Mouse (Mus musculus) MEL (cell line): ENCODE measurements around the gene Pkd2l1. TPM values are rescaled to one million over a fixed set of nuclear protein-coding genes. Genes with fewer than 3 reads are reported as not detected.

ENCODE experiments used
- DNase-seq: peaks from one replicate; pipeline ENCODE4 v3.0.0; 2011; ENCODE audit warnings: low read depth, low spot score
- H3K27ac ChIP-seq: 2 replicates; pipeline ENCODE4 v1.5.1; 2012; ENCODE audit warnings: low read depth, mild to moderate bottlenecking, control low read depth, low read length, moderate library complexity; ENCODE audit not compliant: control insufficient read depth
- H3K27me3 ChIP-seq, 2 experiments: fragments of 150-350 bp in 1 of 2; sonication (generic) in 1 of 2; 2 replicates each; pipeline ENCODE4 v1.6.1; 2012; ENCODE audit warnings: low read length in 2 of 2, mild to moderate bottlenecking in 2 of 2, improper control_type of control experiment in 1 of 2, moderate library complexity in 1 of 2; ENCODE audit not compliant: insufficient read depth in 2 of 2, control insufficient read depth in 1 of 2
- H3K36me3 ChIP-seq, 2 experiments: 2 replicates each; pipeline ENCODE4 v1.6.1; 2012 to 2014; ENCODE audit warnings: low read length in 2 of 2, improper control_type of control experiment in 1 of 2, inconsistent platforms in 1 of 2, mild to moderate bottlenecking in 1 of 2; ENCODE audit not compliant: insufficient read depth in 2 of 2, control insufficient read depth in 1 of 2
- H3K4me1 ChIP-seq, 2 experiments: fragments of 150-350 bp in 1 of 2; sonication (generic) in 1 of 2; 2 replicates each; pipeline ENCODE4 v1.6.1; 2012; ENCODE audit warnings: low read length in 2 of 2, improper control_type of control experiment in 1 of 2, mild to moderate bottlenecking in 1 of 2; ENCODE audit not compliant: insufficient read depth in 2 of 2, control insufficient read depth in 1 of 2
- H3K4me3 ChIP-seq, 2 experiments: fragments of 150-350 bp in 1 of 2; sonication (generic) in 1 of 2; 2 replicates each; pipeline ENCODE4 v1.5.1; 2012; ENCODE audit warnings: low read depth in 2 of 2, low read length in 2 of 2, mild to moderate bottlenecking in 2 of 2, moderate library complexity in 2 of 2, control low read depth in 1 of 2, improper control_type of control experiment in 1 of 2; ENCODE audit not compliant: control insufficient read depth in 1 of 2, insufficient read depth in 1 of 2
- H3K79me2 ChIP-seq: 2 replicates; pipeline ENCODE4 v1.6.1; 2012; ENCODE audit warnings: mild to moderate bottlenecking, low read length, moderate library complexity; ENCODE audit not compliant: control insufficient read depth, poor library complexity, insufficient read depth
- H3K9ac ChIP-seq: 2 replicates; pipeline ENCODE4 v1.6.1; 2012; ENCODE audit warnings: low read depth, mild to moderate bottlenecking, control low read depth, low read length, moderate library complexity; ENCODE audit not compliant: control insufficient read depth, poor library complexity, severe bottlenecking
- H3K9me3 ChIP-seq: fragments of 150-350 bp; sonication (generic); replicated peaks from 2 replicates; pipeline ENCODE4 v1.6.1; 2012; ENCODE audit warnings: mild to moderate bottlenecking, low read length, improper control_type of control experiment, moderate library complexity; ENCODE audit not compliant: insufficient read depth
- BHLHE40 ChIP-seq: IDR thresholded peaks from 2 replicates; pipeline ENCODE4 v1.6.1; 2012; ENCODE audit warnings: low read depth, mild to moderate bottlenecking, inconsistent platforms, low read length, improper control_type of control experiment, borderline replicate concordance
- CHD1 ChIP-seq: IDR thresholded peaks from 2 replicates; pipeline ENCODE4 v1.6.1; 2012; ENCODE audit warnings: low read depth, mild to moderate bottlenecking, inconsistent platforms, low read length, improper control_type of control experiment
- CHD2 ChIP-seq: IDR thresholded peaks from 2 replicates; pipeline ENCODE4 v1.6.1; 2011; ENCODE audit warnings: low read length, improper control_type of control experiment
- CTCF ChIP-seq, 3 experiments: IDR thresholded peaks in 2 of 3; conservative IDR thresholded peaks in 1 of 3; 2 replicates each; pipeline ENCODE4 v1.5.1; 2011 to 2012; ENCODE audit warnings: low read length in 3 of 3, low read depth in 2 of 3, mild to moderate bottlenecking in 2 of 3, improper control_type of control experiment in 1 of 3, inconsistent platforms in 1 of 3, mixed read lengths in 1 of 3, moderate library complexity in 1 of 3; ENCODE audit not compliant: control insufficient read depth in 1 of 3, insufficient read depth in 1 of 3, poor library complexity in 1 of 3, severe bottlenecking in 1 of 3
- E2F4 ChIP-seq: IDR thresholded peaks from 2 replicates; pipeline ENCODE4 v1.6.1; 2011; ENCODE audit warnings: low read depth, low read length, improper control_type of control experiment, borderline replicate concordance
- ELF1 ChIP-seq: IDR thresholded peaks from 2 replicates; pipeline ENCODE4 v1.6.1; 2014; ENCODE audit warnings: low read depth, mild to moderate bottlenecking, inconsistent platforms, low read length, improper control_type of control experiment, moderate library complexity
- ETS1 ChIP-seq: IDR thresholded peaks from 2 replicates; pipeline ENCODE4 v1.6.1; 2012; ENCODE audit warnings: low read depth, mild to moderate bottlenecking, inconsistent platforms, low read length, improper control_type of control experiment, moderate library complexity
- GABPA ChIP-seq: IDR thresholded peaks from 2 replicates; pipeline ENCODE4 v1.6.1; 2012; ENCODE audit warnings: low read depth, mild to moderate bottlenecking, inconsistent platforms, low read length, improper control_type of control experiment, moderate library complexity
- GATA1 ChIP-seq: IDR thresholded peaks from 2 replicates; pipeline ENCODE4 v1.6.1; 2011; ENCODE audit warnings: low read depth, low read length, improper control_type of control experiment
- HCFC1 ChIP-seq: IDR thresholded peaks from 2 replicates; pipeline ENCODE4 v1.6.1; 2012; ENCODE audit warnings: low read depth, mild to moderate bottlenecking, inconsistent platforms, low read length, improper control_type of control experiment, moderate library complexity
- JUND ChIP-seq: IDR thresholded peaks from 2 replicates; pipeline ENCODE4 v1.6.1; 2011; ENCODE audit warnings: low read depth, mild to moderate bottlenecking, improper control_type of control experiment, low read length
- KAT2A ChIP-seq: conservative IDR thresholded peaks from 2 replicates; pipeline ENCODE4 v1.6.1; 2012; ENCODE audit warnings: low read depth, low read length, improper control_type of control experiment, inconsistent platforms
- MAFK ChIP-seq: IDR thresholded peaks from 2 replicates; pipeline ENCODE4 v1.6.1; 2011; ENCODE audit warnings: low read depth, mild to moderate bottlenecking, low read length, improper control_type of control experiment, borderline replicate concordance
- MAZ ChIP-seq: IDR thresholded peaks from 2 replicates; pipeline ENCODE4 v1.6.1; 2012; ENCODE audit warnings: low read depth, mild to moderate bottlenecking, inconsistent platforms, low read length, improper control_type of control experiment
- MEF2A ChIP-seq: IDR thresholded peaks from 2 replicates; pipeline ENCODE4 v1.6.1; 2014; ENCODE audit warnings: low read depth, mild to moderate bottlenecking, inconsistent platforms, low read length, improper control_type of control experiment; ENCODE audit not compliant: poor library complexity, insufficient replicate concordance, severe bottlenecking; ENCODE audit errors: extremely low read depth
- MYC ChIP-seq: IDR thresholded peaks from 2 replicates; pipeline ENCODE4 v1.6.1; 2011; ENCODE audit warnings: low read depth, mild to moderate bottlenecking, low read length, improper control_type of control experiment, moderate library complexity
- NELFE ChIP-seq: IDR thresholded peaks from 2 replicates; pipeline ENCODE4 v1.6.1; 2011; ENCODE audit warnings: low read depth, low read length, improper control_type of control experiment
- POLR2A ChIP-seq, 2 experiments: IDR thresholded peaks; 2 replicates each; pipeline ENCODE4 v1.6.1; 2011 to 2012; ENCODE audit warnings: low read length in 2 of 2, mild to moderate bottlenecking in 2 of 2, control low read depth in 1 of 2, improper control_type of control experiment in 1 of 2, low read depth in 1 of 2, moderate library complexity in 1 of 2; ENCODE audit not compliant: control insufficient read depth in 1 of 2, insufficient read depth in 1 of 2, poor library complexity in 1 of 2
- POLR2AphosphoS2 ChIP-seq: IDR thresholded peaks from 2 replicates; pipeline ENCODE4 v1.6.1; 2011; ENCODE audit warnings: low read length, improper control_type of control experiment
- RAD21 ChIP-seq: IDR thresholded peaks from 2 replicates; pipeline ENCODE4 v1.6.1; 2011; ENCODE audit warnings: mild to moderate bottlenecking, low read depth, low read length, improper control_type of control experiment
- RCOR1 ChIP-seq: IDR thresholded peaks from 2 replicates; pipeline ENCODE4 v1.6.1; 2012; ENCODE audit warnings: low read depth, mild to moderate bottlenecking, inconsistent platforms, low read length, improper control_type of control experiment
- SIN3A ChIP-seq: IDR thresholded peaks from 2 replicates; pipeline ENCODE4 v1.6.1; 2012; ENCODE audit warnings: low read length, improper control_type of control experiment, inconsistent platforms
- SMC3 ChIP-seq: IDR thresholded peaks from 2 replicates; pipeline ENCODE4 v1.6.1; 2011; ENCODE audit warnings: low read depth, low read length, improper control_type of control experiment
- TBP ChIP-seq: IDR thresholded peaks from 2 replicates; pipeline ENCODE4 v1.8.0; 2011; ENCODE audit warnings: low read depth, low read length, improper control_type of control experiment
- TCF12 ChIP-seq: IDR thresholded peaks from 2 replicates; pipeline ENCODE4 v1.6.1; 2014; ENCODE audit warnings: low read depth, mild to moderate bottlenecking, inconsistent platforms, low read length, improper control_type of control experiment, moderate library complexity
- UBTF ChIP-seq: IDR thresholded peaks from 2 replicates; pipeline ENCODE4 v1.6.1; 2012; ENCODE audit warnings: low read depth, mild to moderate bottlenecking, inconsistent platforms, low read length, improper control_type of control experiment, moderate library complexity, borderline replicate concordance; ENCODE audit not compliant: insufficient read depth
- USF1 ChIP-seq: IDR thresholded peaks from 2 replicates; pipeline ENCODE4 v1.6.1; 2014; ENCODE audit warnings: low read depth, mild to moderate bottlenecking, inconsistent platforms, low read length, improper control_type of control experiment, moderate library complexity
- USF2 ChIP-seq, 2 experiments: IDR thresholded peaks; 2 replicates each; pipeline ENCODE4 v1.6.1; 2011 to 2012; ENCODE audit warnings: improper control_type of control experiment in 2 of 2, low read length in 2 of 2, borderline replicate concordance in 1 of 2, inconsistent platforms in 1 of 2, low read depth in 1 of 2, mild to moderate bottlenecking in 1 of 2; ENCODE audit not compliant: insufficient read depth in 1 of 2
- ZC3H11A ChIP-seq: IDR thresholded peaks from 2 replicates; pipeline ENCODE4 v1.6.1; 2012; ENCODE audit warnings: low read depth, mild to moderate bottlenecking, inconsistent platforms, low read length, improper control_type of control experiment
- ZKSCAN1 ChIP-seq: IDR thresholded peaks from 2 replicates; pipeline ENCODE4 v1.6.1; 2012; ENCODE audit warnings: low read depth, mild to moderate bottlenecking, inconsistent platforms, low read length, improper control_type of control experiment, moderate library complexity
- ZNF384 ChIP-seq: IDR thresholded peaks from 2 replicates; pipeline ENCODE4 v1.6.1; 2012; ENCODE audit warnings: low read depth, mild to moderate bottlenecking, inconsistent platforms, low read length, improper control_type of control experiment
- polyA plus RNA-seq, 2 experiments: library from polyadenylated mRNA; stranded (reverse) in 1 of 2; unstranded in 1 of 2; fragments of >175 nt in 1 of 2; fragments of >200 nt in 1 of 2; gene quantifications; 2 replicates each; pipeline versions ENCODE4 v1.2.1 to v1.2.4; 2012; ENCODE audit warnings: low replicate concordance in 2 of 2, low read depth in 1 of 2; ENCODE audit not compliant: insufficient read length in 2 of 2, insufficient read depth in 1 of 2, missing spikeins in 1 of 2
- total RNA-seq: library from RNA; depleted of rRNA; stranded (reverse); fragments of 300-350 nt; gene quantifications from 2 replicates; pipeline ENCODE4 v1.2.3, GENCODE M21; 2012

Pkd2l1 gene
- total and polyA plus RNA-seq, 3 experiments, result not detected

GRCm38 (mm10) chr19:44148991-44149390 is 43.3 kb downstream of the Pkd2l1 start:
- Histone ChIP-seq H3K9me3 (no peaks in the 10 kb centered on the region), H3K27ac (no peak overlapping the region), H3K79me2 (peaks cover 17% of the 10 kb centered on the region), H3K4me1 (peaks cover 7 to 22% of the 10 kb centered on the region in 2 experiments), H3K9ac (no peak overlapping the region), H3K36me3 (peaks cover 0 to 14% of the 10 kb centered on the region in 2 experiments; a peak in 2 of 4 replicates), H3K4me3 (no peak overlapping the region), H3K27me3 (peaks cover 16 to 17% of the 10 kb centered on the region in 2 experiments)
- no peak for DNase-seq
- no peak for TF ChIP-seq TCF12
- TF ChIP-seq MAZ, result no peak
- no peak for TF ChIP-seq KAT2A
- no peak for TF ChIP-seq BHLHE40
- no peak for TF ChIP-seq CTCF (IDR thresholded peaks at IDR 0.05 in 2 of 3, conservative IDR thresholded peaks at IDR 0.05 in 1 of 3; ENCODE audit: control insufficient read depth in 1 of 3, insufficient read depth in 1 of 3, low read depth in 2 of 3, low read length in 3 of 3, poor library complexity in 1 of 3, severe bottlenecking in 1 of 3)
- no peak for TF ChIP-seq MEF2A
- no peak for TF ChIP-seq SMC3
- no peak for TF ChIP-seq CHD2
- no peak for TF ChIP-seq NELFE
- TF ChIP-seq ZKSCAN1, result no peak
- no peak for TF ChIP-seq MYC
- TF ChIP-seq RCOR1, result no peak
- no peak for TF ChIP-seq ZNF384
- no peak for TF ChIP-seq E2F4
- TF ChIP-seq RAD21, result no peak

- Histone ChIP-seq H3K27ac (no peak overlapping the region), H3K4me3 (no peak overlapping the region), H3K27me3 (peaks cover 16 to 17% of the 10 kb centered on the region in 2 experiments), H3K36me3 (peaks cover 3 to 21% of the 10 kb centered on the region in 2 experiments), H3K79me2 (peaks cover 21% of the 10 kb centered on the region), H3K9me3 (no peaks in the 10 kb centered on the region), H3K9ac (no peak overlapping the region), H3K4me1 (peaks cover 12 to 27% of the 10 kb centered on the region in 2 experiments)
- peak; percentile 34 for DNase-seq
- TF ChIP-seq USF1, result no peak
- TF ChIP-seq MYC, result no peak
- no peak for TF ChIP-seq SIN3A
- TF ChIP-seq MAFK, result no peak
- no peak for TF ChIP-seq POLR2AphosphoS2
- TF ChIP-seq CHD1, result no peak
- no peak for TF ChIP-seq TBP
- no peak for TF ChIP-seq POLR2A (IDR thresholded peaks at IDR 0.05; ENCODE audit: control insufficient read depth in 1 of 2, insufficient read depth in 1 of 2, low read depth in 1 of 2, low read length in 2 of 2, poor library complexity in 1 of 2)
- no peak for TF ChIP-seq USF2 (IDR thresholded peaks at IDR 0.05; ENCODE audit: borderline replicate concordance in 1 of 2, insufficient read depth in 1 of 2, low read depth in 1 of 2, low read length in 2 of 2)
- no peak for TF ChIP-seq JUND
- no peak for TF ChIP-seq E2F4
- peak; percentile 52 for TF ChIP-seq RAD21
- no peak for TF ChIP-seq HCFC1
- no peak for TF ChIP-seq ETS1
- no peak for TF ChIP-seq ELF1
- peak in 2 of 3 experiments; percentile 32 to 55; a peak in 4 of 6 replicates for TF ChIP-seq CTCF (IDR thresholded peaks at IDR 0.05 in 2 of 3, conservative IDR thresholded peaks at IDR 0.05 in 1 of 3; ENCODE audit: control insufficient read depth in 1 of 3, insufficient read depth in 1 of 3, low read depth in 2 of 3, low read length in 3 of 3, poor library complexity in 1 of 3, severe bottlenecking in 1 of 3)
- no peak for TF ChIP-seq ZNF384
- TF ChIP-seq GABPA, result no peak
- TF ChIP-seq GATA1, result no peak
- TF ChIP-seq BHLHE40, result no peak
- no peak for TF ChIP-seq UBTF
- no peak for TF ChIP-seq NELFE
- no peak for TF ChIP-seq ZKSCAN1
- no peak for TF ChIP-seq ZC3H11A
These were observed 43.9 kb downstream of the Pkd2l1 start for GRCm38 (mm10) chr19:44148345-44148744.
